Mouse (Mus musculus) kidney, adult 2 months (tissue): Measurements from ENCODE around the gene Mlx. TPM values are rescaled to one million over a fixed set of nuclear protein-coding genes. Genes with fewer than 3 reads are reported as not detected.

ENCODE experiments used
- DNase-seq: peaks from one replicate; pipeline ENCODE4 v3.0.0; 2021
- H3K27ac ChIP-seq: fragments of 200-500 bp; 2 replicates; pipeline ENCODE4 v1.5.1; 2012; ENCODE audit warnings: low read depth, low read length, control low read depth, inconsistent platforms; ENCODE audit not compliant: insufficient read depth
- H3K27me3 ChIP-seq: fragments of 200-500 bp; replicated peaks from 2 replicates; pipeline ENCODE4 v1.6.1; 2012; ENCODE audit warnings: mild to moderate bottlenecking, moderate library complexity, low read length, inconsistent platforms; ENCODE audit not compliant: control insufficient read depth, insufficient read depth
- H3K36me3 ChIP-seq: fragments of 200-500 bp; 2 replicates; pipeline ENCODE4 v1.6.1; 2012; ENCODE audit warnings: mild to moderate bottlenecking, moderate library complexity, low read length, inconsistent platforms; ENCODE audit not compliant: control insufficient read depth, insufficient read depth
- H3K4me1 ChIP-seq: fragments of 200-500 bp; 2 replicates; pipeline ENCODE4 v1.6.1; 2011; ENCODE audit warnings: low read length; ENCODE audit not compliant: control insufficient read depth, insufficient read depth
- H3K4me3 ChIP-seq: fragments of 200-500 bp; 2 replicates; pipeline ENCODE4 v1.5.1; 2011; ENCODE audit warnings: mild to moderate bottlenecking, low read depth, low read length, control low read depth; ENCODE audit not compliant: insufficient read depth
- CTCF ChIP-seq: fragments of 200-500 bp; conservative IDR thresholded peaks from 2 replicates; pipeline ENCODE4 v1.5.1; 2011; ENCODE audit warnings: low read depth, mild to moderate bottlenecking, control low read depth, low read length, moderate library complexity, mixed read lengths; ENCODE audit not compliant: insufficient read depth, insufficient read length
- POLR2A ChIP-seq: fragments of 200-500 bp; IDR thresholded peaks from one replicate; pipeline ENCODE4 v1.6.1; 2011; ENCODE audit warnings: low read depth, low read length, control low read depth
- WGBS: fragments of 180-500 bp; shearing (Covaris S2); methylation state at CpG from one replicate; pipeline ENCODE4 v1.1.7; 2018; 5-methylcytosine and 5-hydroxymethylcytosine counted together
- polyA plus RNA-seq: library from polyadenylated mRNA; depleted of rRNA; stranded (reverse); fragments of >200 nt; gene quantifications from 2 replicates; pipeline ENCODE4 v1.2.3, GENCODE M21; 2012; rRNA removed

Mlx gene
- polyA plus RNA-seq, 1 experiment = 56.9 TPM

DNA sequence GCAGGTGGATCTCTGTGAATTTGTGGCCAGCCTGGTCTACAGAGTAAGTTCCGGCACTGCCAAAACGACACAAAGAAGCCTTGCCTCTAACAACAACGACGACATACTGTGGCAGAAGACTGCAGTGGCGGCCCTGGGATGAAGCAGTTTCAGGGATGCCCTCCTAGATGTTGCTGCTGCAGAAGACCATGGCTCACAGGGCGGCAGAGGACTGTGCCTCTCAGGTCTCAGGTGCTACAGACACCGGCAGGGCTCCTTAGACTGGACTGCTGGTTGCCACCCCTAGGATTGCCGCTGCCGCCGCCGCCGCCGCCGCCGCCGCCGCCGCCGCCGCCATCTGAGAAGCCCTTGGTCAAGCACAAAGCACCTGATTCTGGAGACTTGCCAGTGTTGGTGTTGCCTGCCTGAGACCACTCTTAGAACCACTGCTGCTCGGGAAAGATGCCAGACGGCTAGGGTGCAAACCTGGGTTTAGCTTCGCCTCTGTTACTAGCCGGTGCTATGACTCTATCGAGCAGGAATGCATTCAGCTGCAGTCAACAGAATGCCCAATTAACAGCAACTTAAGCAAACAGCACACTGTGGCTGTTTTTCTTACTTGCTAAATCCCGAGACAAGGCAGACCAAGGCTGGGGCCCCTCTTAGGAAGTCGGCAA, 53.2 kb downstream of the Mlx start:
- Histone ChIP-seq H3K27me3 (no peaks in the 10 kb centered on the region), H3K4me3 (peak overlapping the region; percentile 37), H3K4me1 (peaks cover 6% of the 10 kb centered on the region; the same call in 1 of the 2 replicates), H3K27ac (no peak overlapping the region), H3K36me3 (no peaks in the 10 kb centered on the region)
- DNase-seq = no peak
- TF ChIP-seq CTCF = no peak
- TF ChIP-seq POLR2A = no peak
- WGBS = 38% methylated on average over 27 of the region's 27 CpGs

DNA sequence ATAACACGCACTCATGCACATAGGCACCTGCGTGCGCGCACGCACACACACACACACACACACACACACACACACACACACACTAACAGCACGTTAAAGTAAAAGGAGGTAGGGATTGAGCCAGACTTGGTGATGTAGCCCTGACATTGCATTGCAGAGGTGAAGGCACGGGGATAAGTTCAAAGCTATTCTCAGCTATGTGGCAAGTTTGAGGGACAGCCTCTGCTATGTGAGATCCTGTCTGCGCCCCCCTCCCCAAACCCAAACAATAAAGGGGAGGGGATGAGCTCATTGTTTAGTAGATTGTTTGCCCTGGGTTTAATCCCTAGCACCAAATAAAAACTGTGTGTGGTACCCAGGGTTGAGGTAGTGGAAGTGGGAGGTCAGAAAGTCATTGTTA, 54.0 kb downstream of the Mlx start:
- 87% methylated on average over 8 of the region's 8 CpGs for WGBS

More for the DNA sequence above, 54.0 kb downstream of the Mlx start:
- Histone ChIP-seq H3K27ac (no peak overlapping the region), H3K27me3 (no peaks in the 10 kb centered on the region), H3K4me1 (peaks cover 6% of the 10 kb centered on the region; the same call in 1 of the 2 replicates), H3K4me3 (no peak overlapping the region), H3K36me3 (no peaks in the 10 kb centered on the region)
- TF ChIP-seq CTCF = no peak
- no peak for TF ChIP-seq POLR2A
- no peak for DNase-seq

Other genes starting within 250 kb of the Mlx start
- gene Stat5b, start 236.6 kb upstream of the Mlx start, polyA plus RNA-seq = 23.2 and 24.0 TPM in 2 replicates
- 15.8 and 16.6 TPM in 2 replicates for gene Stat5a, start 227.9 kb upstream of the Mlx start, polyA plus RNA-seq
- gene Stat3, start 147.7 kb upstream of the Mlx start, polyA plus RNA-seq = 55.5 and 57.2 TPM in 2 replicates
- 32.1 and 35.0 TPM in 2 replicates for gene Cavin1, start 116.4 kb upstream of the Mlx start, polyA plus RNA-seq
- 48.4 and 54.0 TPM in 2 replicates for gene Atp6v0a1, start 77.8 kb upstream of the Mlx start, polyA plus RNA-seq
- 50.6 and 60.6 TPM in 2 replicates for gene Naglu, start 17.3 kb upstream of the Mlx start, polyA plus RNA-seq
- gene Hsd17b1, start 8.9 kb upstream of the Mlx start, polyA plus RNA-seq = 0.44 and 0.83 TPM in 2 replicates
- gene Coasy, start 4.7 kb upstream of the Mlx start, polyA plus RNA-seq = 154 and 200 TPM in 2 replicates
- 1.2 and 1.9 TPM in 2 replicates for gene Psmc3ip, start 8.2 kb downstream of the Mlx start, polyA plus RNA-seq
- 60.0 and 65.2 TPM in 2 replicates for gene Retreg3, start 32.6 kb downstream of the Mlx start, polyA plus RNA-seq
- gene Tubg1, start 32.7 kb downstream of the Mlx start, polyA plus RNA-seq = 14.1 and 19.2 TPM in 2 replicates
- gene Tubg2, start 68.6 kb downstream of the Mlx start, polyA plus RNA-seq = 1.4 and 1.8 TPM in 2 replicates
- 3.4 and 3.6 TPM in 2 replicates for gene Cntnap1, start 83.2 kb downstream of the Mlx start, polyA plus RNA-seq
- gene Plekhh3, start 84.1 kb downstream of the Mlx start, polyA plus RNA-seq = 19.3 and 22.7 TPM in 2 replicates
- gene Ccr10, start 88.2 kb downstream of the Mlx start, polyA plus RNA-seq = 0.33 and 0.34 TPM in 2 replicates
- 44.8 and 48.5 TPM in 2 replicates for gene Ezh1, start 139.2 kb downstream of the Mlx start, polyA plus RNA-seq
- gene Ramp2, start 158.8 kb downstream of the Mlx start, polyA plus RNA-seq = 75.9 and 86.6 TPM in 2 replicates
- gene Vps25, start 166.4 kb downstream of the Mlx start, polyA plus RNA-seq = 112 and 116 TPM in 2 replicates
- 134 and 160 TPM in 2 replicates for gene Wnk4, start 173.3 kb downstream of the Mlx start, polyA plus RNA-seq
- gene Cntd1, start 191.7 kb downstream of the Mlx start, polyA plus RNA-seq = 1.3 and 1.6 TPM in 2 replicates
- 540 and 572 TPM in 2 replicates for gene Coa3, start 191.8 kb downstream of the Mlx start, polyA plus RNA-seq
- gene Becn1, start 215.0 kb downstream of the Mlx start, polyA plus RNA-seq = 61.9 and 89.5 TPM in 2 replicates
- 61.6 and 75.5 TPM in 2 replicates for gene Psme3, start 228.9 kb downstream of the Mlx start, polyA plus RNA-seq
- 2.6 and 3.1 TPM in 2 replicates for gene Aoc2, start 237.8 kb downstream of the Mlx start, polyA plus RNA-seq
- 12.5 and 14.8 TPM in 2 replicates for gene Aoc3, start 243.3 kb downstream of the Mlx start, polyA plus RNA-seq